Mouse (Mus musculus) inflammation-experienced regulatory T-cells (primary cell): ENCODE results near the gene Olfr59. TPM values are rescaled to one million over a fixed set of nuclear protein-coding genes. Genes with fewer than 3 reads are reported as not detected.

Experiments
- polyA plus RNA-seq, 2 experiments: library from polyadenylated mRNA; unstranded; fragments of 100-300 nt; shearing (Covaris generic); gene quantifications; one replicate each; pipeline ENCODE4 v1.2.1; 2017

Gene Olfr59
- under 1 TPM; 0.10 to 0.28 TPM for polyA plus RNA-seq

GRCm38 (mm10) chr11:74283436-74283835 lies at the start of gene Olfr59:
Gene Olfr59 (plus strand): TSS chr11:74283736.

GRCm38 (mm10) chr11:74259508-74259907 lies 24.0 kb upstream of the Olfr59 start, which contains the start of gene Olfr406:
Gene Olfr406 (plus strand): TSS chr11:74259808.

DNA sequence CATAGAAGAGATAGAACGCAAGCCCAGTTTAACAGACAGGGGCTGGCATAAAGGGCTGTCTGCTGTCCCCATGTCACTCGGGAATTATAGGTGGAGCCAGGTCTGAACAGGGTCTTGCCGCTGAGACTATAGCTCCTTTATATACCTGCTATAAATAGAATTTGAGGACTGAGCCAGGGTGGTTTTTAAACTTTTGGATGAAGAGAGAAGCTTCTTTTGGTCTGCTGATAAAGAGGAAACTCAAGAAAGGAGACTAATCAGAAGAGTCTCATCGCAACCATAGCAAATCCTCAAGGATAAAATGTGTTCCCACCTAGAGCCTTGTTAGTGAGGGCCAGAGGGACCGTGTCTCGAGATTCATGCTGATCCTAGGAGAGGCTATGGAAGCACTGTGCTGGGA lies 54.4 kb downstream of the Olfr59 start, which contains the start of gene Olfr410:
Gene Olfr410, minus strand, starts transcription at position 101 of the 400 bp plus-strand sequence.

Other genes starting within 250 kb of the Olfr59 start
- not detected for gene Olfr139, start 227.2 kb upstream of the Olfr59 start, polyA plus RNA-seq
- gene Olfr399, start 227.1 kb upstream of the Olfr59 start, polyA plus RNA-seq: not detected
- under 1 TPM in 1 of 2 experiments, not detected in 1; 0.21 TPM for gene Zfp616, start 213.8 kb upstream of the Olfr59 start, polyA plus RNA-seq
- gene Olfr401, start 170.0 kb upstream of the Olfr59 start, polyA plus RNA-seq: not detected
- gene Olfr402, start 130.2 kb upstream of the Olfr59 start, polyA plus RNA-seq: not detected
- gene Olfr403, start 97.5 kb upstream of the Olfr59 start, polyA plus RNA-seq: not detected
- gene Olfr43, start 72.4 kb upstream of the Olfr59 start, polyA plus RNA-seq: 1 to 10 TPM in 1 of 2 experiments, under 1 TPM in 1; 0.23 to 3.4 TPM
- under 1 TPM in 1 of 2 experiments, not detected in 1; 0.64 TPM for gene Olfr406, start 23.9 kb upstream of the Olfr59 start, polyA plus RNA-seq
- under 1 TPM; 0.14 to 0.38 TPM for gene Olfr410, start 54.3 kb downstream of the Olfr59 start, polyA plus RNA-seq
- 1 to 10 TPM in 1 of 2 experiments, not detected in 1; 1.5 TPM for gene Olfr411, start 68.9 kb downstream of the Olfr59 start, polyA plus RNA-seq
- gene Olfr412, start 78.3 kb downstream of the Olfr59 start, polyA plus RNA-seq: not detected